Mouse (Mus musculus) ES-E14 (cell line): ENCODE measurements around the gene Gm44579.

Experiments used
- CHD2 ChIP-seq: IDR thresholded peaks from 2 replicates; pipeline ENCODE4 v1.6.1; 2014; ENCODE audit warnings: mild to moderate bottlenecking, low read depth, low read length, inconsistent platforms
- MAFK ChIP-seq: IDR thresholded peaks from 2 replicates; pipeline ENCODE4 v1.6.1; 2014; ENCODE audit warnings: mild to moderate bottlenecking, low read depth, low read length, inconsistent platforms; ENCODE audit not compliant: insufficient read depth
- ZC3H11A ChIP-seq: IDR thresholded peaks from 2 replicates; pipeline ENCODE4 v1.6.1; 2012; ENCODE audit warnings: low read depth, mild to moderate bottlenecking, inconsistent platforms, low read length, borderline replicate concordance
- ZNF384 ChIP-seq: IDR thresholded peaks from 2 replicates; pipeline ENCODE4 v1.6.1; 2012; ENCODE audit warnings: low read depth, low read length, inconsistent platforms

- TF ChIP-seq ZNF384 (no peak), MAFK (no peak), ZC3H11A (no peak), CHD2 (no peak)
These were observed 55.3 kb downstream of the Gm44579 start, which contains the start of gene Asb8 for GRCm38 (mm10) chr15:98165525-98165924.
